Mouse (Mus musculus) small intestine, adult 2 months (tissue): Measurements from ENCODE around the gene Spryd3. TPM values are rescaled to one million over a fixed set of nuclear protein-coding genes. Genes with fewer than 3 reads are reported as not detected.

Experiments
- H3K27ac ChIP-seq: fragments of 200-500 bp; 2 replicates; pipeline ENCODE4 v1.5.1; 2012; ENCODE audit warnings: low read depth, low read length, control low read depth, inconsistent platforms; ENCODE audit not compliant: insufficient read depth
- H3K27me3 ChIP-seq: fragments of 200-500 bp; 2 replicates; pipeline ENCODE4 v1.6.1; 2012; ENCODE audit warnings: mild to moderate bottlenecking, moderate library complexity, low read length, inconsistent platforms; ENCODE audit not compliant: control insufficient read depth, insufficient read depth
- H3K36me3 ChIP-seq: fragments of 200-500 bp; 2 replicates; pipeline ENCODE4 v1.6.1; 2012; ENCODE audit warnings: mild to moderate bottlenecking, low read length, control low read depth, inconsistent platforms; ENCODE audit not compliant: control insufficient read depth, insufficient read depth
- H3K4me1 ChIP-seq: fragments of 200-500 bp; 2 replicates; pipeline ENCODE4 v1.6.1; 2012; ENCODE audit warnings: low read length, inconsistent platforms, mixed read lengths; ENCODE audit not compliant: control insufficient read depth, insufficient read depth, insufficient read length
- H3K4me3 ChIP-seq: fragments of 200-500 bp; 2 replicates; pipeline ENCODE4 v1.5.1; 2012; ENCODE audit warnings: low read depth, mild to moderate bottlenecking, control low read depth, inconsistent platforms, low read length, moderate library complexity
- CTCF ChIP-seq: fragments of 200-500 bp; IDR thresholded peaks from 2 replicates; pipeline ENCODE4 v1.5.1; 2012; ENCODE audit warnings: low read depth, mild to moderate bottlenecking, control low read depth, inconsistent platforms, low read length, moderate library complexity, mixed read lengths; ENCODE audit not compliant: insufficient replicate concordance, insufficient read length; ENCODE audit errors: extremely low read depth
- POLR2A ChIP-seq: fragments of 200-500 bp; IDR thresholded peaks from 2 replicates; pipeline ENCODE4 v1.6.1; 2012; ENCODE audit warnings: low read depth, mild to moderate bottlenecking, control low read depth, inconsistent platforms, low read length, moderate library complexity
- WGBS: fragments of 180-500 bp; shearing (Covaris S2); methylation state at CpG from one replicate; pipeline ENCODE4 v1.1.7; 2018; 5-methylcytosine and 5-hydroxymethylcytosine counted together
- polyA plus RNA-seq: library from polyadenylated mRNA; depleted of rRNA; stranded (reverse); fragments of >200 nt; gene quantifications from 2 replicates; pipeline ENCODE4 v1.2.3, GENCODE M21; 2012

Gene Spryd3
- polyA plus RNA-seq, 1 experiment = 48.8 TPM

DNA sequence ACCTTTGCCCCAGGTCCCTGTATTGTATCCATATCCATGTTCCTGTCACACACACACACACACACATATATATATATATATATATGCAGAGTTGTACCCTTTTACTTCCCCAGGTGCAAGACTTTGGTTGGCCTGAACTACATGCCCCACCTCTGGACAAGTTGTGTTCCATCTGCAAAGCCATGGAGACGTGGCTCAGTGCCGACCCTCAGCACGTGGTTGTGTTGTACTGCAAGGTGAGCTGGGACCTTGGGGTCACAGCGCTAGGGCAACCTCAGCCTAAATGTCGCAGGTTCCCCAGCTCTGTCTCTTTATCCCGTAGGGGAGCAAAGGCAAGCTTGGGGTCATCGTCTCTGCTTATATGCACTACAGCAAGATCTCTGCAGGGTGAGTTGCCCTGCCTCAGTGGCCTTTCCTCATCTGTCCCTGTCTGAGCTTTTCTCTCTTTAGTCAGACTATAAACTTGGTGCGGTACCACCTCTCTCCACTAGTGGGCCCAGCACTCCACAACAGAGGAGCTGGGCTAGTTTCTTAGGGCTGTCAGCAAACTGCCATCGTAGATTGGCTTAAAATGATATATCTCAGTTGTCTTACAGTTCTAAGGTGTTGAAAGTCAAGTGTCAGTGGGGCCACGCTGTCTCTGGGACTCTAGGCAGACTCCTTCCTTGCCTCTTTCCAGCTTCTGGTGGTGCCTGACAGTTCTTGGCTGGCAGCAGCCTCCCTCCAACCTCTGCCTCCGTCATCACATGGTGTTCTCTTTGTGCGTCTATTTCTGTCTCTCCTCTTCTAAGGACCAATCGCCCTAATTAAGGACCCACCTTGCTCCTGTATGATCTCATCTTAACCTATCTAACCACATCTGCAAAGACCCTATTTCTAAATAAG is 28.1 kb downstream of the Spryd3 start:
- H3K4me3 ChIP-seq = no peak overlapping the region
- H3K36me3 ChIP-seq = peaks cover 6% of the 10 kb centered on the region; the same call in 1 of the 2 replicates
- 37% methylated on average over 13 of the region's 13 CpGs for WGBS
- TF ChIP-seq POLR2A (no peak), CTCF (peak; percentile 78; the same call in 1 of the 2 replicates)
- no peak overlapping the region for H3K27ac ChIP-seq
- H3K4me1 ChIP-seq = peaks cover 25% of the 10 kb centered on the region
- H3K27me3 ChIP-seq = no peaks in the 10 kb centered on the region

DNA sequence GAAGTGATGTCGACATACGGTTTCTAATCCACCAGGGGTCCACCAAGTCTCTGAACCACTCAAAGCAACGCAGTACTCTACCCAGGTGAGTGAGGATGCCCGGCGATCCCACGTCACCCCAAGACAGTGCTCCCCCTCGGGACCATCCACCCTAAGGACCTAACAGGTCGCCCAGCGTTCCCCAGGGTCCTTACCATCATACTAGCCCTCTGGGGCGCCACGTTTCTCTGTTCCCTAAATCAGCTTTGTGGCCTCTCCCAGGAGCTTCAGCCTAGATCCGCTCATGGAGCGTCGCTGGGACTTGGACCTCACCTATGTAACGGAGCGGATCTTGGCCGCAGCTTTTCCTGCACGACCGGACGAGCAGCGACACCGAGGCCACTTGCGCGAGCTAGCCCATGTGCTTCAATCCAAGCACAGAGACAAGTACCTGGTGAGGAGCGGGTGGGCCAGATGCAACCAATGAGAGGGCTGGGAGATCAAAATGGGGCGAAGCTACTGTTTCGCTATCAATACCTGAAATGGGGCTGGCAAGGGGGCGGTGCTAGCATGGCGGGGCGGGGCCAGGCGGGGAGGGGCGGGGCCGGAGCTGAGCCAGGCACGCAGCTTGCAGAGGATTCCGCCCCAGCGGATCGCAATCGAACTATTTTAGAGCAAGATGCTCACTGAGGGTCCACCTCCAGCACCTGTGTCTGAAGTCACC is 29.1 kb downstream of the Spryd3 start:
- Histone ChIP-seq H3K27ac (no peak overlapping the region), H3K36me3 (no peaks in the 10 kb centered on the region; the same call in 1 of the 2 replicates), H3K27me3 (no peaks in the 10 kb centered on the region), H3K4me3 (peak overlapping the region; percentile 65), H3K4me1 (peaks cover 33% of the 10 kb centered on the region)
- WGBS = 14% methylated on average over 38 of the region's 38 CpGs
- no peak for TF ChIP-seq POLR2A
- TF ChIP-seq CTCF = no peak

DNA sequence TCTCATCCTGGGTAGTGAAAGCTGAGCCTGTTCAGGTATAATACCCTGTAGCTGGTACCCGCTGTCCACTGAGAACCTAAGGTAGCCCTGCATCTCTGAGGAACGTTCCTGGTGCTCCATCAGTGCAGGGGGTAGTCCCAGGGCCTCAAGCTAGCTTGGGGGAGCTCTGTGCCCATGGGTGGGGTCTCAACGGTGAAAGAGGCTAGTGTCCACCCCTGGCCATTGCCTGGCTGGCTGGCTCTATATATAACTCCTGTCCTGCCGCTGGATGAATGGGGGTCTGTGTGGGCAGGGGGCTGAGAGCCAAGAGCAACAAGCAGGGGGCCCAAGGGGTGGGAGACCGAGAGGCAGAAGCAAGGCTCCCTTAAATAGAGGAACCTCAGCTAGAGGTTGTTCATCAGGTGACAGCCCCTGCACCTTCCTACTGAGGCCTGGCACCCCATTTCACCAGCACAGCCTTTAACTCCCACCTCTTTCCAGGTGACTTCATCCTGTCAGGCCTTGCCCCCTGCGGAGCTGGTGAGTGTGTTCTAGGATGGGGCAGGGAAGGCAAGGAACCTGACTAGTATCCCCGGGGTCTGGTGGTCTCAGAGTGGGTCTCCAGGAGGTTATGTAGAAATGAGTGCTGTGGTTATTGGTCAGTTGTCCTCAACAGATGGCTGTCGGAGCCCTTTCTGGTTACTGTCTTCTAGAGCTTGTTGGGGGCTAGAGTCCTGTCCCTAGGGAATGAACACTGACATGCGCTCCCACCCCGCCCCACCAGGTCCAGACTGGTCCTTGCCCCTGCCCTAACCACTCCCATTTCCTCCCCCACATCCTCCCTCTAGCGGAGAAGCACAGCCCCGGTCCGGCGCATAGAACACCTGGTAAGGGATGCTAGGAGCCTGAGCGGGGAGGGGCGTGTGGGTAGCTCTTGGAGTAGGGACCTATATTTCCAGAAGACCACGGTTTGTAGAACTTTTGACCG is 30.0 kb downstream of the Spryd3 start:
- TF ChIP-seq CTCF = no peak
- no peak for TF ChIP-seq POLR2A
- H3K36me3 ChIP-seq = no peaks in the 10 kb centered on the region
- H3K27ac ChIP-seq = no peak overlapping the region
- H3K4me3 ChIP-seq = peak overlapping the region; percentile 65
- peaks cover 42% of the 10 kb centered on the region for H3K4me1 ChIP-seq
- WGBS = 25% methylated on average over 18 of the region's 18 CpGs
- no peaks in the 10 kb centered on the region for H3K27me3 ChIP-seq

DNA sequence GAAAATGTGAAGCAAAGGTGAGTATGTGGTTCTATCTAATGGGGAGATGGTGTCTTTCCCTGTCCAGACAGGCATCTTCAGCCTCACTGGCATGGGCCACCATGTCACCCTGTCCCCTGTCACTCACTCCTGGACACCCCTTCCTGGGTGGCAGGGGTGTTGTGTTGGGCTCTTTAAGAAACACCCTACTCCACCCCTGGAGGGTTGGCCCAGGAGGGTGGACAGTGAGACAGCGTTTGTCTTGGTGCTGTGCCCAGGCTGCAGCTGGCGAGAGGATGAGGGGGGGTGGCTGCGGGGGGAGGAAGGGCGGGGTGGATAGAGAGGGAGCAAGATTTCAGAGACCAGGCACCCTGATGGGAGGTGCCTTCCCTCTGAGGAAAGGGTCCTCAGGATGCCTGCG is 30.7 kb downstream of the Spryd3 start:
- H3K36me3 ChIP-seq = no peaks in the 10 kb centered on the region
- TF ChIP-seq POLR2A = no peak
- TF ChIP-seq CTCF = no peak
- 6% methylated on average over 5 of the region's 5 CpGs for WGBS
- 0 out of 2 replicates have a peak overlapping the region, but pooled peaks have one; percentile 19 for H3K27ac ChIP-seq
- no peaks in the 10 kb centered on the region for H3K27me3 ChIP-seq
- H3K4me3 ChIP-seq = no peak overlapping the region
- peaks cover 42% of the 10 kb centered on the region for H3K4me1 ChIP-seq

DNA sequence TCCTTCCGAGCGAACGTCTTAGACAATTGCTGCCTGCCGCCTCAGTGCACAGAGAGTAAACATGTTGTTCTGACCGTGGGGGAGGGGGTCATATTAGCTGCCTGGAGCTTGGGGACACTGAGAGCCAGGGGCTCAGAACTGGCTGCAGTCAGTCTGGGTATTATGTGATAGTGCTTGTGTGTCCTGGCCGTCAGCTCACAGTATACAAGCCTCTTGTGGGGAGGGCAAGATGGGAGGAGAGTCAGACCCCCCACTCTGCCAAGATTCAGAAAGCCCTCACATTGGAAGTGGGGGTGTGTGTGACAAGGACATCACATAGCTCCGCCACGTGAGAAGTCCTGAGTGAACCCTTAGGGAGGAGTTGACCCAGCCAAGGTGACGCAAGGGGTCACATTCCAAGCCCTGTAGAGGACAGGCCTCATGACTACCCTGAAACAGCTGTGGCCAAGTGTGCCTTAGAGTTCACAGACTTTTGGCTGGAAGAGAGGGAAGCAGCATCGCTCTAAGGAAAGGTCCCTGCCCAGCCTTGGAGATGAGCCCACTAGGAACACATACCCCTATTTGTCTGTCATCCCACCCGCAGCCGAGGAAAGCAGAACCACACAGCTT is 32.0 kb downstream of the Spryd3 start:
- TF ChIP-seq CTCF (no peak), POLR2A (no peak)
- no peaks in the 10 kb centered on the region for H3K36me3 ChIP-seq
- H3K4me3 ChIP-seq = peak overlapping the region; percentile 58
- peaks cover 43% of the 10 kb centered on the region for H3K4me1 ChIP-seq
- 67% methylated on average over 12 of the region's 12 CpGs for WGBS
- peak overlapping the region; percentile 93 for H3K27ac ChIP-seq
- H3K27me3 ChIP-seq = no peaks in the 10 kb centered on the region

DNA sequence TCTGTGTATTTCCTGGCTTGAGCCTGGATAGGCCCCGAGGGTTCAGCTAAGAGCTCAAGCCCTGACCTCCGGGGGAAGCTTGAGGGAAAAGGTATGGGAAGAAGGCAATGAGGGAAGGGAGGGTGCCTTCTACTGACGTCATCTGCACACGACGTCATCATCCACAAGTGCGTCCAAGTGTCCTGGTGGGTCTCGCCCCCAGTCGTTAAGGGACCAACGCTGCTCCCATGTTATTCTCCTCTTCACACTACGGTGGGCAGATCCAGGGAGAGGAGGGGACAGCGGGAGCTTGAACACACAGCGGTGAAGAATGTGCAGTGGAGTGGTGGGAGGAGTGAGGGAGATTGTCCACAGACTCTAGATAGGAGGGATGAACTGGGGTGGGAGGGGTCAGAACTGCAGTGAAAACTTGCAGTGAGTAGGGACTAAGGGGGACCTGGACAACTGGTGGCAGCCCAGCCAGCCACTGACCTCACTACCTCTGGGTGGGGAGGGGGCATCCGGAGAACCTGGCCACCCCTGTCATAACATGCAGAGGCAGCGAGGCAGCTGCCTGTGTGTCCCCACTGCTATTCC is 32.6 kb downstream of the Spryd3 start:
- Histone ChIP-seq H3K27me3 (no peaks in the 10 kb centered on the region), H3K4me3 (peak overlapping the region; percentile 58), H3K36me3 (no peaks in the 10 kb centered on the region), H3K27ac (peak overlapping the region; percentile 93), H3K4me1 (peaks cover 43% of the 10 kb centered on the region)
- TF ChIP-seq CTCF (no peak), POLR2A (no peak)
- 61% methylated on average over 14 of the region's 14 CpGs for WGBS
